Mouse (Mus musculus) duodenum, adult 2 months (tissue): ENCODE data around the gene Arl4d. TPM values are rescaled to one million over a fixed set of nuclear protein-coding genes. Genes with fewer than 3 reads are reported as not detected.

Experiments used
- polyA plus RNA-seq: library from polyadenylated mRNA; depleted of rRNA; stranded (reverse); fragments of >200 nt; gene quantifications from 2 replicates; pipeline ENCODE4 v1.2.3, GENCODE M21; 2012; ENCODE audit warnings: low replicate concordance; rRNA removed

The Arl4d gene
- polyA plus RNA-seq, result 6.5 and 16.5 TPM in 2 replicates

GRCm38 (mm10) chr11:101664825-101665635 lies at the start of gene Arl4d:
Arl4d (plus strand) TSS chr11:101665541.

DNA sequence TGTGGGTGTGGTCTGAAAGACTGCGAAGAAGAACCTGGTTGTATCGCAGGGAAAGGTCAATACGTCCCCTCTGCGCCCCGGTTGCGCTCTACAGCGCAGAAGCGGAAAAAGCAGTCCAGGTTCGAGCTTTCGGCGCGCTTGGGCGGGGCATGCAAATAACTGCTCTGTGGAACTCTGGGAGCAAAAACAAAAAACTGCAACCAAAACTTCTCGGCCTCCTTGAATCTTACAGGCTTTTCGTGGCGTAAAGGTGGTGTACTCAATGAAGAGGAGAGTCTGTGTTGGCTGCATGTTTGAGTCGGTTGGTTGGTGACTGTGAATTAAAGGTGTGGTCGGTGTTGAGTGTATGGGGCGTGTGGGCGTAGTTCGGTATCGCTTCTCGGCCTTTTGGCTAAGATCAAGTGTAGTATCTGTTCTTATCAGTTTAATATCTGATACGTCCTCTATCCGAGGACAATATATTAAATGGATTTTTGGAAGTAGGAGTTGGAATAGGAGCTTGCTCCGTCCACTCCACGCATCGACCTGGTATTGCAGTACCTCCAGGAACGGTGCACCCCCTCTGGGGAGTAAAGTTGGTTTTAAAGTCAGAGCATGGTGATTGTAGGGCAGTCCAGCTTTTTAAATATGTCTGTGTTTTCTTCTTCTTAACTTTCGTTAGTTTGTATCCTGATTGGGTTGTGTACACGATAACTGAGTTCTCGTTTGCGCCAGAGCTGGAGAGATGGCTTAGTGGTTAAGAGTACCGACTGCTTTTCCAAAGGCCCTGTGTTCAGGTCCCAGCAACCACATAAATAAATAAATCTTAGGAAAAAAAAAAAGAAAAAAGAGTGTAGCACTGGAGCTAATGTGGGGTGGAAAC lies 38.1 kb upstream of the Arl4d start, which contains the start of gene Rdm1:
TSS of gene Rdm1 (plus strand) at position 201 of the 862 bp plus-strand sequence.

Other genes starting within 250 kb of the Arl4d start
- 13.6 TPM in 2 replicates for gene Aarsd1, start 247.9 kb upstream of the Arl4d start, polyA plus RNA-seq
- 0.11 TPM in 1 of 2 replicates, not detected in the other for gene Gm27029, start 240.7 kb upstream of the Arl4d start, polyA plus RNA-seq
- 18.1 and 22.8 TPM in 2 replicates for gene Rundc1, start 240.5 kb upstream of the Arl4d start, polyA plus RNA-seq
- gene Ptges3l, start 240.2 kb upstream of the Arl4d start, polyA plus RNA-seq, result 0.34 and 2.0 TPM in 2 replicates
- 134 and 144 TPM in 2 replicates for gene Rpl27, start 223.2 kb upstream of the Arl4d start, polyA plus RNA-seq
- gene Ifi35, start 217.1 kb upstream of the Arl4d start, polyA plus RNA-seq, result 61.7 and 136 TPM in 2 replicates
- gene Rnd2, start 200.5 kb upstream of the Arl4d start, polyA plus RNA-seq, result 23.1 and 34.7 TPM in 2 replicates
- 170 and 324 TPM in 2 replicates for gene Vat1, start 199.3 kb upstream of the Arl4d start, polyA plus RNA-seq
- gene Brca1, start 113.6 kb upstream of the Arl4d start, polyA plus RNA-seq, result 0.20 and 0.68 TPM in 2 replicates
- 74.9 and 83.4 TPM in 2 replicates for gene Nbr1, start 113.4 kb upstream of the Arl4d start, polyA plus RNA-seq
- gene Tmem106a, start 83.3 kb upstream of the Arl4d start, polyA plus RNA-seq, result 96.7 and 179 TPM in 2 replicates
- not detected in 2 replicates for gene Gm11634, start 66.3 kb upstream of the Arl4d start, polyA plus RNA-seq
- 11.4 and 13.6 TPM in 2 replicates for gene Rdm1, start 38.3 kb upstream of the Arl4d start, polyA plus RNA-seq
- gene Dhx8, start 67.4 kb downstream of the Arl4d start, polyA plus RNA-seq, result 4.6 and 5.8 TPM in 2 replicates
- gene Etv4, start 119.8 kb downstream of the Arl4d start, polyA plus RNA-seq, result 1.5 and 10.3 TPM in 2 replicates
- 0.31 and 0.53 TPM in 2 replicates for gene Meox1, start 228.8 kb downstream of the Arl4d start, polyA plus RNA-seq